Mouse (Mus musculus): Measurements from ENCODE around the gene Olfr642.

Gene Olfr642

DNA sequence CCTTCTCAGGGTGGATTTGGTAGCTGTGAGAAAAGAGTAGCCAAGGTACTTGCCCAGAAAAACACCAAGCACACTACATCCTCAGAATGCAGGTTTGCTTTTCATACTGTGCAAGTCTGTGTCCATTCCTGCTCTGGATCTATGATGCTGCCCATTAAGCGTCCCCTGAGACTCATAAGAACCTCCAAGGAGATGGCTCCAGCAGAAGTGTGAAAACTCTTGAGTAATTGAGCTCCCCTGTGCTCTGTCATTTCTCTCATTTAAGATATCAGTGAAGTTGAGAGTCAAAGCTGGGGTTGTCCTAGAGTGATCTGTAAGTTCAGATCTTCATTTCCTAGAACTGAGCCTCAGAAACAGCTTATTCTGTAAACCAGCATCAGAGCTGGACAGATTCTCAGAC lies at the start of gene Olfr642:
Olfr642 (minus strand) TSS at position 101 of the 400 bp plus-strand sequence.
- DNase-seq (ENCODE audit: low spot score in 2 of 2) = no peak

DNA sequence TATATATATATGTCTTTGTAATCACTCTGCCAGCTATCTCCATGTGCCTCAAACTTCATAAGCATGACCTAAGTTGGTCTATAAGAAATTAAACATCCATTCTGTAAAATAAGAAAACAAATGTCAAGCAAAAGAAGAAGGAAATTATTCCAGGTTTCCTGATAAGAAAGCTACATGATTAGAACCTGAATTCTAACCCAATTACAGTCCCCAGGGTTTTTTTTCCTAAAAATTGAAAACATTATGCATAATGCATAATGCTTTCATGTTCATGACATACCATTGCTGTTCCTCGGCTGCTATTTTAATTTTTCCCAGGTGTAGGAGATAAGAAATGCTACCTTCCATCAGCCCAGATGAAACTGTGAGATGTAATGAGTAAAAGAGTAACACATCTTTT lies 32.9 kb upstream of the Olfr642 start, which contains the start of gene Olfr645:
Olfr645 (minus strand) TSS at position 101 of the 400 bp plus-strand sequence.
- DNase-seq (ENCODE audit: low spot score in 2 of 2) = no peak

DNA sequence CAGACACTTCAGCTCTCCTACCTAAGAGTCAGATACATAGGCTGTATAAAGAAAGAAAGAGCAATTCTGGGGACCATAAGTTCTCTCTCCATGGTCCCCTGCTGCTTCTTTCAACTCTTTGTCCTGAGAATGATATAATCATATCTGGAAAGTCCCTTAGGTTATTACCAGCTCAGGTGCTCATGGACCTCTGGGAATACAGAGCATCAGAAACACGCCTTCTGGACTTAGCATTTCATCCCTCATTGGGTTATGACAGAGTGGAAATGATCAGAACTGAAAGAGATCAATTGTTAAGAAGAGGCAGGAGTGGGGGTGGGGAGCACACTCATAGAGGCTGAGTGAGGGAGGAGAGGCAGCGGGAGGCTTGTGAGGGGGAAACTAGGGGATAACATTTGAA lies 19.3 kb upstream of the Olfr642 start, which contains the start of gene Olfr644:
Olfr644 (minus strand) TSS at position 101 of the 400 bp plus-strand sequence.
- no peak for DNase-seq (ENCODE audit: low spot score in 2 of 2)

DNA sequence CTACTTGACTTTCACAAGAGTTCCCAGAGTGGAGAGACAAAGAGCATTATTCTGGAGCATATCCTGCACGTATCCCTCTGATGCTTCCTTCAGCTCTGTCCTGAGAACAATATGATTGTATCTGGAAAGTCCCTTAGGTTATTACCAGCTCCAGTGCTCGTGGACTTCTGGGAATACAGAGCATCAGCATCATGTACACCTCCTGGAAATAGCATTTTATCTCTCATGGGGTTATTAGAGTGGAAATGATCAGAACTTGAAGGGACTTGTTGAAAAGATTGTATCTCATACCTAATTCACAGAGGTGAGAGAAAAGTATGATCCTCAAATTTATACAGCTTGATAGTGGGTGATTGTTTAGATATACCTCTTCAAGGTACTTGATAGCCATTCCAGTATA lies 8.9 kb upstream of the Olfr642 start, which contains the start of gene 4930516K23Rik:
4930516K23Rik (minus strand) TSS at position 101 of the 400 bp plus-strand sequence.
- DNase-seq (ENCODE audit: low spot score in 2 of 2) = no peak

DNA sequence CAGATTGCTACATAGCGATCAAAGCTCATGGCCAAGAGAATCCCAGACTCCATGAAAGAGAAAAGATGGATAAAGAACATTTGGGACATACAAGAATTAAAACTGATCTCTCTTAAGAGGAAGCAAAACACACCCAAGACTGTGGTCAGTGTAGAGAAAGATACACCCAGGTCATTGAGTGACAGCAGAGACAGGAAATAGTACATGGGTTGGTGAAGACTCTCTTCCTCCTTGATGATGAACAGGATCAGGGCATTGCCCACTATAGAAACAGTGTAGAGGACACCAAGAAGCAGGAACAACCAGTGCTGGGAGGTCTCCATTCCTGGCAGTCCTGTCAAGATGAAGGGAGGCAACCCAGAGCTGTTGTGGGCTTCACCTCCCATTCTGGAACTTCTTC lies 6.7 kb upstream of the Olfr642 start:
- no peak for DNase-seq (ENCODE audit: low spot score in 2 of 2)

DNA sequence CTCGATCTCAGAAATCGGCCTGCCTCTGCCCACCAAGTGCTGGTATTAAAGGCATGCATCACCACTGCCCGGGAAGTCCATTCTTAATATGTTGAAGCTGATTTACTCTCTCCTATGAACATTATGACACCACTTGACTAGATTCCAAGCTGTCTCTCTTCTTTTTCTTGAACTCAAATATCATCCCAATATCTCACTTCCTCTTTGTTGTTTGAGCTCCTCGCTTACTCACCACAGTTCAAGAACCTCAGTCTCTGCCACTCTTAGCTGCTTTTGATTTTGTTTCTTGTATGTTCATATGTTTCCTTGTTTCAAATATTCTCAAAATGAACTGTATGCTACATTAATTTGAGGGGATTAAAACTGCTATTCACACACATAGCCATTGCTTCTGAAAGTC lies 1.7 kb downstream of the Olfr642 start:
- no peak for DNase-seq (ENCODE audit: low spot score in 2 of 2)

DNA sequence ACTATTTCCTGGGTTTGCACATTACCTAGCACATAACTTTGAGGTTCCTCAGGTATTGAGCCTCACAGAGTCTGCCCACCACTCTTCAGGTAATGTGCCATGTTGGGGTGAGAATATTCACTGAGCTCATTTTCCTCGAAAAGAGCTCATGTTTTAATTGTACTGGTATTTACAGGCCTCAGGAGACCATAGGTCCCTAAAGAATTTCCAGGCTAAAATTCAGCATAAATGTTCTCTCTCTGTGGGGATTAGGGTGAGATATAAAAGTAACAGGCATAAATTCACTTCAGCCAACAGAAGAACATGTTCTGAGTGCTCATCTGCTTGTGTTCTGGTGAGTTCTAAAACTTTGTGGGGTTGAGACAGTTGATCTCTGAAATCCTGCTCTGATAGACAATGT lies 17.3 kb downstream of the Olfr642 start, which contains the start of gene Olfr641:
Olfr641 (plus strand) TSS at position 301 of the 400 bp plus-strand sequence.
- DNase-seq (ENCODE audit: low spot score in 2 of 2) = no peak

DNA sequence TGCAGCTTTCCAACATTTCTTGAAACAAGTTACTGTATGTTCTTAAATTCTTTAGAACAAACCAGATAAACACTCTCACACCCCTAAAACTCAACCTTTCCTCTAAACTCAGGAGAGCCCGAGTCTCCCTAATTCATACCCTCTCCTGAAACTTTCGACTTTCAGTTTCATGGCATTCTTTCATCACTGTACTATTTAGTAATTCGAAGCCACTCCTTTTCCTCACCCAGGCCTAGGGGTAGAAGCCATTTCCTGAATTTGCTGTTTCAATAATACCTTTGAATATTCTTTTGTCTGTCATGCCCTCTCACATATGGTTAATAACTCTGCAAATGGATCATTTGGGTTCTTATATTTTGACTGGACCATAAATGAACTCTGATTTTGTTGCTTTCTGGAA lies 25.5 kb downstream of the Olfr642 start:
- no peak for DNase-seq (ENCODE audit: low spot score in 2 of 2)

DNA sequence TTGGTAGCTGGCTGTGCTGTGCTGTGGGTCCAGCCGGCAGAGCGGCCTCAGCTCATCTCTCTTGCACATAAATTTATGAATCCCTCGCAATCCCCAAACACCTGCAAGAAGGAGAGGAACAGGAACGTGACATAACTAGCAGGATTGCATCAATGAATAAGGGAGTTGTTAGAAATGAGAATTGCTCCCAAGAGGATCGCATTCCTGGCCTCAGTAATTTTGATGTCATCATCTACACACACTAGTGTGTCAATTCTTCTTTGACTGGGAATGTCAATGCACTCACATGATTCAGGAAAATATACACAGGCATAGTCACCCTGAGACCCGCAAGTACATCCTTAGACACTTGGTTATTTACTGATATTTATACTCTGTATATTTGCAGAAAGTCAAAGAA lies 27.0 kb downstream of the Olfr642 start, which contains the start of gene Olfr640:
Olfr640 (minus strand) TSS at position 101 of the 400 bp plus-strand sequence.
- no peak for DNase-seq (ENCODE audit: low spot score in 2 of 2)

DNA sequence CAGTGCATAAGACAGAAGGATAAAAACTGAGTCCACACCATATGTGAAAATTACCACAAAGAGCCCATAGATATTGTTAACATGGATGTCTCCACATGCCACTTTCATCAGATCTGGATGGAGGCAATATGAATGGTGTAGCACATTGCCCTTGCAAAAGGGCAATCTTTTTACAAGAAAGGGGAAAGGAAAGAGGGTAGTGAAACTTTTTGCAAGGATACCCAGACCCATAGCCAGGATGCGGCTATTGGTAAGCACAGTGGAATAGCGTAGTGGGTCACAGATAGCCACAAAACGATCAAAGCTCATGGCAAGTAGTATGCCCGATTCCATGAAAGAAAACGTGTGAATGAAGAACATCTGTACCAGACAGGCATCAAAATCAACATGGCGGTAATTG lies 30.8 kb downstream of the Olfr642 start:
- no peak for DNase-seq (ENCODE audit: low spot score in 2 of 2)

DNA sequence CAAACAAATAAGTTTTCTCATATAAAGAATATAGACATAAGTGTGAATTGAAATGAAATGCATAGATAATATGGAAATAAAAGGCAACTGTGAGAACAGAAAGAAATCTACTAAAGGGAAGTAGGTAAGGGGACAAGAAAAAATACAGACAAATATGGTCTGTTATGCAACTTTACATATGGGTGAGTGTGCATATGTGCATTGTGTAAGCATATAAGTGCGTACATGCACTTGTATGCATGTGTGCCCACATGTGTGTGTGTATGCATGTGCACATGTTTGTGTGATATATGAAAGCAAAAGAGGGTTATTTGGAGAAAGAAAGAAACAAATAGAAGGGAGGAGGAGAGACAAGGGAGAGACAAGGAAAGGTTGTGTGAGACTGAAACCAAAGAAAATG lies 33.5 kb downstream of the Olfr642 start:
- no peak for DNase-seq (ENCODE audit: low spot score in 2 of 2)

DNA sequence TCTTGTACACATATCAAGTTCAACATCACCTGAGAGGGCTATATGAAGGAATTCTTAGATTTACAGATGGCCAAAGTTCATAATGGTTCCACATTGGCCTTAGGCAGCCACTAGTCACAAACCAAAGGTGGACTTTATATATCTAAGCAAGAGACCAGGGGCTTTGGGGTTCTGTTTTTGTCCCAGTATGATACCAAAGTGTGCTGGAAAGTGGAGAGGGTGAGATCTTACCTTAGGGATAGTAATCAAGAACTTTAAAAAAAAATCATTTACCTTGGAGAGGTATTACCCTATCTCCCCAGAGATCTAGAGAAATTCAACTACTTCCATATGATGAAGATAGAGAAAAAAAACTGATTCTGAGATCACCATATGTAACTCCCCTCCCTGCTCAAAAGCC lies 35.3 kb downstream of the Olfr642 start, which contains the start of gene Olfr639:
Olfr639 (minus strand) TSS at position 101 of the 400 bp plus-strand sequence.
- DNase-seq (ENCODE audit: low spot score in 2 of 2) = no peak

DNA sequence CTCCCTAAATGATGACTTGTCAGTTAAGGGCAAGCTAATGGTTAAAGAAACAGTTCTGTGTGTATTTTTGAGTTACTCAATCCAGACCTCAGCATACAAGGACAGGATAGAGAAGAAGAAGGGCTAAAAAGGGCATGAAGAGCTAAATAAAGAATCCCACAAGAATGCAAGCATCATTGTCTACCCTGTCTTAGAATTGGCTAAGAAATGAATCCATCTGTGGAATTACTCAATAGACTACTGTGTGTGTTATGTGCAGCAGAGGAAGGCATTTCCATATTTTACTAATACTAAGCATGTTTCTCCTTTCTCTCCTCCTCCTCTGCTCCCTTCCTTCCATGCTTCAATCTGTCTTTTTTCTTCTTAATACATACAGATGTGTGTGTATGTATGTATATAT lies 53.3 kb downstream of the Olfr642 start:
- no peak for DNase-seq (ENCODE audit: low spot score in 2 of 2)

DNA sequence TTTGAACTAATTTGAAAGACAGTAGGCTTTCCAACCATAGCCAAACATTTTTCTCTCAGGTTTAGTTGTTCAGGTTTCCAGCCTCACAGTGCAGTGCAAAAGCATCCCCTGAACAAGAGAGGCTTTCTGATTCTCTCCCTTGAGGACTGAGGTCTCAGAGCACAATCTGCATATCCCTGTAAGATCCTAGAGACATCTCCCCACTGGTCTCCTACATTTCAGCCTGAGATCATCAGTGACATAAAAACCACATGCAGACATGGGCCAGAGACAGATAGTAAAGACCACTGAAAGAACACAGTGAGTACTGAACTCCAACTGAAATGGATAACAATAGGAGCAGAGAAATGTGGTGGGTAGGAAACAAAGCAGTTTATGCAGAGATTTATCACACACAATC lies 54.0 kb downstream of the Olfr642 start, which contains the start of gene Olfr638:
Olfr638 (plus strand) TSS at position 301 of the 400 bp plus-strand sequence.
- no peak for DNase-seq (ENCODE audit: low spot score in 2 of 2)
